Comparison of ENCODE assay signal across 9 mouse cellular contexts in the genomic region with DNA sequence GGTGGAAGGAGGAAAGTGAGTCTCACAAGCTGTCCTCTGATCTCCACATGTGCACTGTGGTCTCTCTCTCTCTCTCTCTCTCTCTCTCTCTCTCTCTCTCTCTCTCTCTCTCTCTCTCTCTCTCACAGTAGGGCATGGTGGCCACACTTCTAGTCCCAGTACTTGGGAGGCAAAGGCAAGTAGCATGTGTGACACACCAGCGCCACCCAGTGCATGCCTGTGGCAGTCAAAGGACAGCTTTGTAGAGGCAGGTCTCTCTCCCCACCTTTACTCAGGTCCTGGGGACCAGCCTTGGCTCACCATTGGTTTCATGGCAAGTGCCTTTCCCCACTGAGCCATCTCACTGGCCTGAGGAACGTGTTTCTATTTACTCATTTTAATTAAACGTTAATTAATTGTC. TPM values are rescaled to one million over a fixed set of nuclear protein-coding genes. Genes with fewer than 3 reads are reported as not detected.
DNase-seq lines count a peak whose midpoint lies in the region; TF ChIP-seq lines count a peak whose summit lies in the region.
"Had no signal": no experiment of that assay in that cellular context is flagged by ENCODE, and none has a peak within 500 bp of the region (broad histone marks: within the 10 kb centered on the region; RNA-seq: fewer than 3 reads in every experiment).

No protein-coding gene starts in this region.

- no peak overlapping the region for H3K4me3 ChIP-seq in cortical plate, adult 2 months (ENCODE audit: insufficient read depth, low read length)

- H3K4me1 ChIP-seq in cortical plate, adult 2 months (ENCODE audit: control insufficient read depth, insufficient read depth, low read length), result peaks cover 6% of the 10 kb centered on the region

- no peak for TF ChIP-seq POLR2A in cortical plate, adult 2 months (IDR thresholded peaks at IDR 0.05; ENCODE audit: extremely low read depth, insufficient read depth, low read length)

- H3K27ac ChIP-seq in cortical plate, adult 2 months (ENCODE audit: insufficient read depth, low read length), result no peak overlapping the region

- peak; percentile 89 for TF ChIP-seq CTCF in cortical plate, adult 2 months (IDR thresholded peaks at IDR 0.05; ENCODE audit: extremely low read depth, insufficient read depth, low read length)

- DNase-seq in gastrocnemius, adult 18-20 months (ENCODE audit: low spot score), result peak; percentile 44
- no peak for DNase-seq in gastrocnemius, postnatal 25 days
- DNase-seq in urinary bladder, postnatal 25 days (ENCODE audit: low spot score), result peak; percentile 37
- no peak for DNase-seq in urinary bladder, postnatal 4 days (ENCODE audit: low spot score in 2 of 2)
- peak; percentile 21 for DNase-seq in layer of hippocampus, adult 9-11 months
- DNase-seq in naive thymus-derived CD4-positive, alpha-beta T cell, adult 2 months (ENCODE audit: low read depth), result peak; percentile 64
- DNase-seq in thymus, postnatal 4 days, result peak; percentile 91

RNA-seq across cellular contexts. Expression of a gene that starts 2.2 kb away (rescaled TPM):
- total RNA-seq in gastrocnemius, adult 18-20 months (2021), result not detected
- total RNA-seq in gastrocnemius, postnatal 25 days (2021), result not detected
- polyA plus RNA-seq in cortical plate, adult 2 months (2012; rRNA removed), result 0.72 and 1.1 TPM in 2 replicates
- polyA plus RNA-seq: stomach, embryonic 14.5 days had no signal

RNA-seq across cellular contexts. Expression of a gene that starts 29.4 kb away (rescaled TPM):
- total RNA-seq in gastrocnemius, adult 18-20 months (2021), result under 1 TPM in 1 of 2 experiments, not detected in 1; 0.09 TPM
- under 1 TPM; 0.10 to 0.11 TPM for total RNA-seq in gastrocnemius, postnatal 25 days (2021)
- polyA plus RNA-seq in cortical plate, adult 2 months (2012; rRNA removed), result 0.11 and 0.31 TPM in 2 replicates

RNA-seq across cellular contexts. Expression of a gene that starts 44.3 kb away (rescaled TPM):
- total RNA-seq in gastrocnemius, adult 18-20 months (2021), result 1 to 10 TPM; 7.2 to 8.9 TPM
- total RNA-seq in gastrocnemius, postnatal 25 days (2021), result 1 to 10 TPM; 8.4 to 9.8 TPM
- polyA plus RNA-seq in cortical plate, adult 2 months (2012; rRNA removed), result 44.1 and 45.9 TPM in 2 replicates

Comparison
In these comparisons a context has a peak if more than half of its experiments do, and no peak if none do; other contexts are left out.
1. DNase-seq: peak in gastrocnemius, adult 18-20 months (single experiment), urinary bladder, postnatal 25 days (single experiment), layer of hippocampus, adult 9-11 months (single experiment), naive thymus-derived CD4-positive, alpha-beta T cell, adult 2 months (single experiment) and thymus, postnatal 4 days (single experiment); none in gastrocnemius, postnatal 25 days (single experiment) and urinary bladder, postnatal 4 days (0 of 2).